Mouse (Mus musculus) cerebellum, postnatal 10 days (tissue): ENCODE measurements around the gene Morc3.

ENCODE experiments used
- DNase-seq, 2 experiments: peaks; one replicate each; pipeline ENCODE4 v3.0.0; 2021; ENCODE audit warnings: mixed read lengths in 2 of 2

Gene Morc3

DNA sequence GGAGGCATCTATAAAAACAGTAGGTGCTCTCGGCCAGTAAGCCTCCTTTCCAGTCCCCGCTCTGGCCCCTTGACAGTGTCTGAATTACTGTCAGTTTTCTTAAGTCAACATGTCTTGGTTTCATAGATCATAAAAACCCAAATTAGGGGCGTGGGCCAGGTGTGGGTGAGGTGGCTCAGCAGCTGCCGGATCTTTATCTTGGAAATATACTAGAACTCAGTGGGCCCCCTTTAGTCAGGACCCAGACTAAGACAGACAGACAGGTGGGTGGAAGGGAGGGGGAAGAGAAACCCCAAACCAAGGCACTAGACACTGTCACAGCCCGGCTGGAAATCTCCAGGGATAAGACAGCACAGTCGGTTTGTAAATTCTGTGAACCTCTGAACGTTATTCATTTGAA is 91.9 kb downstream of the Morc3 start:
- no peak for DNase-seq
